Mouse (Mus musculus) heart, embryonic 13.5 days (tissue): ENCODE results near the gene Zcchc2. TPM values are rescaled to one million over a fixed set of nuclear protein-coding genes. Genes with fewer than 3 reads are reported as not detected.

Experiments
- ATAC-seq: fragments of 200-750 bp; cut with Nextera tagmentation; 2 replicates; pipeline ENCODE4 v1.8.0; 2017; ENCODE audit warnings: moderate TSS enrichment; ENCODE audit not compliant: insufficient number of reproducible peaks, low FRiP score, low TSS enrichment; ENCODE audit errors: extremely low read depth
- H3K27ac ChIP-seq: fragments of 300-500 bp; sonication (generic); replicated peaks from 2 replicates; pipeline ENCODE4 v1.5.1; 2015; ENCODE audit warnings: moderate library complexity, mild to moderate bottlenecking, inconsistent platforms
- H3K27me3 ChIP-seq: fragments of 300-500 bp; sonication (generic); replicated peaks from 2 replicates; pipeline ENCODE4 v1.6.1; 2015; ENCODE audit warnings: mild to moderate bottlenecking, inconsistent platforms
- H3K36me3 ChIP-seq: fragments of 300-500 bp; sonication (generic); 2 replicates; pipeline ENCODE4 v1.6.1; 2015; ENCODE audit warnings: mild to moderate bottlenecking, inconsistent platforms
- H3K4me1 ChIP-seq: fragments of 300-500 bp; sonication (generic); 2 replicates; pipeline ENCODE4 v1.6.1; 2015; ENCODE audit warnings: inconsistent platforms
- H3K4me2 ChIP-seq: fragments of 300-500 bp; sonication (generic); 2 replicates; pipeline ENCODE4 v1.6.1; 2015; ENCODE audit warnings: inconsistent platforms, mild to moderate bottlenecking, moderate library complexity
- H3K4me3 ChIP-seq: fragments of 300-500 bp; sonication (generic); 2 replicates; pipeline ENCODE4 v1.5.1; 2015; ENCODE audit warnings: moderate library complexity, mild to moderate bottlenecking, inconsistent platforms
- H3K9ac ChIP-seq: fragments of 300-500 bp; sonication (generic); 2 replicates; pipeline ENCODE4 v1.6.1; 2015; ENCODE audit warnings: inconsistent platforms, mild to moderate bottlenecking, moderate library complexity
- H3K9me3 ChIP-seq: fragments of 300-500 bp; sonication (generic); 2 replicates; pipeline ENCODE4 v1.6.1; 2016; ENCODE audit warnings: inconsistent platforms
- WGBS: fragments of 180-500 bp; shearing (Covaris S2); methylation state at CpG from one replicate; pipeline ENCODE4 v1.1.7; 2015; ENCODE audit warnings: mixed read lengths; 5-methylcytosine and 5-hydroxymethylcytosine counted together
- polyA plus RNA-seq: library from polyadenylated mRNA; unstranded; fragments of >200 nt; fragmentation: Nextera tagmentation; extraction: Ambion mirVana; gene quantifications from 2 replicates; pipeline ENCODE4 v1.2.1, GENCODE M21; 2015

The Zcchc2 gene
- polyA plus RNA-seq, 1 experiment from 2014 or later = 1.3 TPM

GRCm38 (mm10) chr1:106064291-106064690, 74.1 kb downstream of the Zcchc2 start:
- Histone ChIP-seq H3K9me3 (no peaks in the 10 kb centered on the region), H3K27ac (peak overlapping the region; percentile 32; the same call in 1 of the 2 replicates), H3K36me3 (no peaks in the 10 kb centered on the region), H3K4me3 (no peak overlapping the region), H3K27me3 (0 out of 2 replicates have a peak, but pooled peaks cover 1% of the 10 kb centered on the region), H3K4me2 (no peak overlapping the region), H3K4me1 (peaks cover 20% of the 10 kb centered on the region), H3K9ac (no peak overlapping the region)
- WGBS = 20% methylated on average over 3 of the region's 3 CpGs
- ATAC-seq = no peak

DNA sequence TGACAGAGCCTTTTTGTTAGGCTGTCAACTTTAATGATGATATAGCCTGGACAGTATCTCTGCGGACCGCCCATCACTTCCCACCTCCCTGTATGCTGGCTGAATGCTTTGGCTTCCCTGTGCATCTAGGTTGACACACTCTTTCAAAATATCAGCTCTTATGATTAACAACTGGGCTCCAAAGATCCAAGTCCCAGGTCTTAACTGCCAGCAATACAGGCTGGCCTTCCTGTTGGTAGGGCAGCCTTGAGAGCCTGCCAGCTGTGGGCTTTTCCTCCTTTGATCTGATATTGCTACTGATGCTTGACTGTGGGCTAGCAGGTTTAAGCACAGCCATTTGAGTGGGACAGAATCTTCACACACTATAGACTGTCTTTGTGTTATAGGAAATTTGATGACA, 74.5 kb downstream of the Zcchc2 start:
- Histone ChIP-seq H3K9me3 (no peaks in the 10 kb centered on the region), H3K4me3 (no peak overlapping the region), H3K36me3 (no peaks in the 10 kb centered on the region), H3K4me2 (no peak overlapping the region), H3K9ac (no peak overlapping the region), H3K27me3 (0 out of 2 replicates have a peak, but pooled peaks cover 3% of the 10 kb centered on the region), H3K4me1 (peaks cover 20% of the 10 kb centered on the region), H3K27ac (0 out of 2 replicates have a peak overlapping the region, but pooled peaks have one; percentile 6)
- ATAC-seq = no peak
- WGBS = 84% methylated on average over 2 of the region's 2 CpGs

GRCm38 (mm10) chr1:106065679-106066078, 75.5 kb downstream of the Zcchc2 start:
- no peak overlapping the region for H3K4me2 ChIP-seq

GRCm38 (mm10) chr1:106067306-106067705, 77.1 kb downstream of the Zcchc2 start:
- no peak for ATAC-seq
- H3K36me3 ChIP-seq = no peaks in the 10 kb centered on the region
- H3K4me1 ChIP-seq = peaks cover 27% of the 10 kb centered on the region
- H3K27me3 ChIP-seq = 0 out of 2 replicates have a peak, but pooled peaks cover 3% of the 10 kb centered on the region
- H3K4me3 ChIP-seq = no peak overlapping the region
- WGBS = 63% methylated on average over 6 of the region's 6 CpGs
- no peak overlapping the region for H3K4me2 ChIP-seq
- H3K9me3 ChIP-seq = no peaks in the 10 kb centered on the region
- no peak overlapping the region for H3K9ac ChIP-seq
- no peak overlapping the region for H3K27ac ChIP-seq

More at GRCm38 (mm10) chr1:106065679-106066078, 75.5 kb downstream of the Zcchc2 start:
- Histone ChIP-seq H3K27me3 (0 out of 2 replicates have a peak, but pooled peaks cover 3% of the 10 kb centered on the region), H3K9ac (no peak overlapping the region), H3K27ac (no peak overlapping the region), H3K9me3 (no peaks in the 10 kb centered on the region), H3K4me3 (no peak overlapping the region), H3K4me1 (peaks cover 20% of the 10 kb centered on the region), H3K36me3 (no peaks in the 10 kb centered on the region)
- ATAC-seq = no peak
- 34% methylated on average over 7 of the region's 7 CpGs for WGBS

DNA sequence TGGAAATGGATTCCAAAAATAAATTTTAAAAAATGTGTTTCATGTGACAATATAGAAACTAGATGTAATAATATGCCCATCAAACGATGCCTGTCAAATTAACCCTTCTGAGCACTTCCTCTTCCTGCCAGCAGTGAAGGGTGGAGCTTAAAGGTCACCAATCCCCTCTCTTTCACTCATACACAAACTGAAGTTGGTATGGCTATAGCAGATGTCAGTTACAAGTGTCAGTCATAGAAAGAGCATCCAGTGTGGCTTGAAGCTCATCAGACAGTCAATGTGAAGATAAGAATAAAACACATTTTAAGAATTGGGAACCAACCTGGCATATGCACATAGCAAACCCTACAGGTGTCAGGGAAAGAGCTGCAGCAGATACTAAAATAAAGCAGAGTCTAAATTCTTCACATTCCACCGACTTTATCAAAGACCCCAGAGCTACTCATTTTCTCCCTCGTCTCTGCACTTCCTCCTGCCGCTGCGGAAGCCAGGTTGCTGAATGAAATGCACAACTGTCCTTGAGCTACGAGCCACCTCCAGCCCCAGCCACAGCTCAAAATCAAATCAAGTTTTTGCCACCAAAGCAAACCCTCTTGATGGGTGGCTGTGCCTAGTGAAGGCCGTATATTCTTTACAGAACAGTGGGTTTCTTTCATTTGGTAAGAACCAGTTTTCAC, 79.8 kb downstream of the Zcchc2 start:
- 0 out of 2 replicates have a peak, but pooled peaks cover 3% of the 10 kb centered on the region for H3K27me3 ChIP-seq
- 38% methylated on average over 7 of the region's 7 CpGs for WGBS
- ATAC-seq = no peak
- no peak overlapping the region for H3K27ac ChIP-seq
- no peak overlapping the region for H3K4me2 ChIP-seq
- no peak overlapping the region for H3K4me3 ChIP-seq
- H3K4me1 ChIP-seq = peaks cover 8% of the 10 kb centered on the region
- H3K36me3 ChIP-seq = no peaks in the 10 kb centered on the region
- no peaks in the 10 kb centered on the region for H3K9me3 ChIP-seq
- H3K9ac ChIP-seq = no peak overlapping the region

DNA sequence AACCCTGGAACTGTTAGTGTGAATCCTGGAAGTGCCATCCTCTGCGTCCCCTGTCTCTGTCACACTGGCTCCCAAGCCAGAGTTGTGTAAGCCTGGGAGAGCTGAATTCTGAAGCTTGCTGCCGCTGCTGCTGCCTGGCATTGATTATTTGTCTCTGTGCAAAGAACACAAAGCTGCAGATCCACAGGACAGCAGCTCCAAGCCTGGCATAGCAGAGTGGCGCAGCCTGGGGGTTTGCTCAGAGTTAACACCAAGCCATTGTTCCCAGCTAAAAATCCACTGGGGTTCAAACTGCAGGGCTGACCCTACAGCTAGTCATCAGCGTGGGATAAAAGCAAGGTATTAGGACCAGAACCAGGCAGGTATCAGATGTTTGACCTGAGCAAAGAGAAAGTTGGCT, 80.6 kb downstream of the Zcchc2 start:
- Histone ChIP-seq H3K4me1 (peaks cover 7% of the 10 kb centered on the region), H3K4me3 (no peak overlapping the region), H3K27me3 (0 out of 2 replicates have a peak, but pooled peaks cover 3% of the 10 kb centered on the region), H3K9me3 (no peaks in the 10 kb centered on the region), H3K4me2 (no peak overlapping the region), H3K27ac (no peak overlapping the region), H3K9ac (no peak overlapping the region), H3K36me3 (no peaks in the 10 kb centered on the region)
- WGBS = 58% methylated on average over 4 of the region's 4 CpGs
- no peak for ATAC-seq

GRCm38 (mm10) chr1:106071237-106072070, 81.2 kb downstream of the Zcchc2 start:
- WGBS = 14% methylated on average over 9 of the region's 9 CpGs
- H3K27ac ChIP-seq = no peak overlapping the region
- peak overlapping the region; percentile 55 for H3K9ac ChIP-seq
- no peaks in the 10 kb centered on the region for H3K36me3 ChIP-seq
- no peak for ATAC-seq
- no peaks in the 10 kb centered on the region for H3K9me3 ChIP-seq
- peak overlapping the region; percentile 44 for H3K4me2 ChIP-seq
- H3K4me3 ChIP-seq = peak overlapping the region; percentile 10; the same call in 1 of the 2 replicates
- 0 out of 2 replicates have a peak, but pooled peaks cover 3% of the 10 kb centered on the region for H3K27me3 ChIP-seq
- H3K4me1 ChIP-seq = peaks cover 7% of the 10 kb centered on the region

DNA sequence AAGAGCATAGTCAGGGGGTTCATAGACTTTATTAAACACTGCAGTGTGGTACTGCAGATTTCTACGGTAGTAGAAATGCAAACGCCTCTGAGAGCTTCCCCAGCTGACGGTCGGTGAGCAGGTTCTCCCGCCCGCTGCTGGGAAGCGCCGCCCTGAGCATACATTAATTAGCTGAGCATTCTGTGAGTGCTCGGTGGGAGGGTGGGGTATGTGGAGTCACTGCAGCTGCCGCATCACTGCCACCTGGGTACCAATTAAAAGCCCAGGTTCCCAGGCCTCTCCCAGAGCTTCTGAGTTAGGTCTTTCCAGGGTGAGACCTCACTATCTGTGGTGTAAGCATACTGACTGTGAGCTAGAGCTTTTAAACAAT, 81.8 kb downstream of the Zcchc2 start:
- ATAC-seq = no peak
- no peaks in the 10 kb centered on the region for H3K36me3 ChIP-seq
- H3K4me3 ChIP-seq = peak overlapping the region; percentile 10; the same call in 1 of the 2 replicates
- 5% methylated on average over 10 of the region's 10 CpGs for WGBS
- peak overlapping the region; percentile 55 for H3K9ac ChIP-seq
- H3K4me1 ChIP-seq = peaks cover 7% of the 10 kb centered on the region
- peak overlapping the region; percentile 44 for H3K4me2 ChIP-seq
- H3K27me3 ChIP-seq = 0 out of 2 replicates have a peak, but pooled peaks cover 3% of the 10 kb centered on the region
- no peak overlapping the region for H3K27ac ChIP-seq
- no peaks in the 10 kb centered on the region for H3K9me3 ChIP-seq

DNA sequence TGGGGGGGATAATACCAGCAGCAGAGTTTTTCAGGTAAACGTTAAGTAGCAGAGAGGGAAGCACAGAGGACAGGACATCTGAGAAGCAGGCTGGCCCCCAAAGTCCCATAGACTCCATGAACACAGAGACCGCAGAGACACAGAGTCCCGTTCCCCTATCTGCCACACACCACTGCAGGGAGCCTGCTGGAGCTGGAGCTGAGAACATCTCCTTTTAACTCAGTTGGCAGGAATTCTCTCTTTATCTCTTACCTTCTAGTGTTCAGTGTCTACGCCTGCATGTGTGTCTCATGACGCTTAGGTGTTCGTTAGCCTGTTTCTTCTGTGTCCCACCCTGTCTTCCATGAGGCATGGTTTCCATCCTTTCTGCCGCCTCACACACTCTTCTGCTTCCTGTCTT, 83.0 kb downstream of the Zcchc2 start:
- H3K27me3 ChIP-seq = 0 out of 2 replicates have a peak, but pooled peaks cover 3% of the 10 kb centered on the region
- no peak for ATAC-seq
- no peaks in the 10 kb centered on the region for H3K36me3 ChIP-seq
- no peak overlapping the region for H3K4me2 ChIP-seq
- no peaks in the 10 kb centered on the region for H3K9me3 ChIP-seq
- no peak overlapping the region for H3K9ac ChIP-seq
- no peak overlapping the region for H3K4me3 ChIP-seq
- 46% methylated on average over 7 of the region's 7 CpGs for WGBS
- no peak overlapping the region for H3K27ac ChIP-seq
- H3K4me1 ChIP-seq = peaks cover 7% of the 10 kb centered on the region

GRCm38 (mm10) chr1:106074141-106074540, 83.9 kb downstream of the Zcchc2 start:
- H3K27ac ChIP-seq = no peak overlapping the region
- no peak overlapping the region for H3K9ac ChIP-seq
- H3K4me2 ChIP-seq = no peak overlapping the region
- H3K4me1 ChIP-seq = peaks cover 7% of the 10 kb centered on the region
- H3K9me3 ChIP-seq = no peaks in the 10 kb centered on the region
- 56% methylated on average over 7 of the region's 7 CpGs for WGBS
- ATAC-seq = no peak
- H3K36me3 ChIP-seq = no peaks in the 10 kb centered on the region
- H3K27me3 ChIP-seq = 0 out of 2 replicates have a peak, but pooled peaks cover 3% of the 10 kb centered on the region
- H3K4me3 ChIP-seq = no peak overlapping the region

DNA sequence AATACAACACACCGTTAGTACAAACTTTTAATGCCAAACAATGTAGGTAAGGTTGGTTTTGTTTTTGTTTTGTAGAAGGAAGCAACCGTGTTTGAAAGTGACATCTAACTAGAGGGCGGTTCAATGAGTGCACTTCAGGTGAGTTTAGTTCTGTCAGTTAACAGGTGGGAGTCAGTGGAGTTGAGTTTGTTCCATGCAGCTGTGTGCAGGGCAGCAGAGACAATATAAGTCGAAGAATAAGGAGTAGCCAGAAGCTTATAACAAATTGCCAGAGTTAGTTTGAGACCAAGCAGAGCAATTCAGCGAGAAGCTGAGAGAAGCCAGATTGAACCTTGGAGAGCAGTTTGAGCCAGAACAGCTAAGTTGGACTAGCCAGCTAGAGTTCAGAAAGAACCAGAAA, 84.5 kb downstream of the Zcchc2 start:
- Histone ChIP-seq H3K27ac (no peak overlapping the region), H3K4me2 (no peak overlapping the region), H3K27me3 (no peaks in the 10 kb centered on the region), H3K9me3 (no peaks in the 10 kb centered on the region), H3K9ac (no peak overlapping the region), H3K4me1 (peaks cover 7% of the 10 kb centered on the region), H3K36me3 (no peaks in the 10 kb centered on the region), H3K4me3 (no peak overlapping the region)
- no peak for ATAC-seq
- WGBS = 83% methylated on average over 5 of the region's 5 CpGs
